Mouse (Mus musculus): ENCODE results near the gene Eif3g.

Gene Eif3g

DNA sequence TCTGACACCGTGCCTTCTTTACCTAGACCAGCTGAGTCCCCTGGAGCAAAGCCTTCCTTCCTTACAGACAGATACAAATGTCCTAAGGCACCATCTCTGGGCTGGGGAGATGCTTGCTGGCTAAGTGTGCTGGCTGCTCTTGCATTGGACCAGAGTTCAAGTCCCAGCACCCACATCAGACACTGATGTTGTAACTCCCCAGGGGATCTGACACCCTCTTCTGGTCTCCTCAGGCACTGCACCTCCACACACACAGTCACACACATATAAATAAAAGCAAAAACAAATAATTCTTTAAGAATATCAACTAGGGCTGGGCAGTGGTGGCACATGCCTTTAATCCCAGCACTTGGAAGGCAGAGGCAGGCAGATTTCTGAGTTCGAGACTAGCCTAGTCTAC lies 48.2 kb downstream of the Eif3g start:
- DNase-seq = no peak

All from kidney, postnatal 4 days (tissue).